Mouse (Mus musculus) regulatory T cell (primary cell): ENCODE measurements around the gene Ppcs.

Experiments
- in situ Hi-C: fragments of 300-600 bp; cut with MboI, MseI; formaldehyde crosslinking; loops from one replicate; pipeline ENCODE4 v1.15.1; 2025; ENCODE audit warnings: high pct_unique_total_duplicates

The Ppcs gene

GRCm38 (mm10) chr4:119422294-119422964, at the start of gene Ppcs, which contains the start of gene Zmynd12:
TSS of gene Ppcs (minus strand) at chr4:119422420.
TSS of gene Zmynd12 (plus strand) at chr4:119422814.
- in situ Hi-C loops = no loop called here

DNA sequence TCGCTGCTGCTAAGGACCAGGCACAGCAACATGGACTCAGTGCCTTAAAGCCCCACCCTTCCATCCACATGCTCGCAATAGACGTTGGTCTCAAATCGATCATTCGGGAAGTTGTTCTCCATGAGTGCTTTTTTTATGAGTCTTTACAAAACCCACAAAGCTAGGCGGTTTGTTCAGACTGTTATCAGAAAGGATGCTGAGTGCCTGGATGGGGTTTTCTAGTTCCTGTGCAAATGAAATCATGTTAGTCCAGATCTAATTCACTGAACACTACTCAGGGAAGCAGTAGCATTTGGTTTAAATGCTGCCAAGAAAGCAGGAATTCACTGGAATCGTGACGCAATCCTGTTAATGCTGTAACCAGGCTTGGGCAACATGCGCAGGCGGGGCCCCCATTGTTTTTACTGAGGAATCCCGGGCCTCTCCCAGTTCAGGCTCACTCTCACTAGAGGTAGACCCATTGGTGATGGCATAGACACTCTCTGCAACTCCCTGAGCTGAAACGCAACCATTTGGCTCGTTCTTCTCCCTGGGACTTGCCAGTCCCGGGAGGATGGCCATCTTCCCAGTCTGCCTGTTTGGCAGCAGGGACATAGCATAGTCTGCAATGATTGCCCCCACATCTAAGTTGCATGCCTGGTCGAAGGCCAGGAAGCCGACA, 45.6 kb upstream of the Ppcs start:
- in situ Hi-C loops = no loop called here

DNA sequence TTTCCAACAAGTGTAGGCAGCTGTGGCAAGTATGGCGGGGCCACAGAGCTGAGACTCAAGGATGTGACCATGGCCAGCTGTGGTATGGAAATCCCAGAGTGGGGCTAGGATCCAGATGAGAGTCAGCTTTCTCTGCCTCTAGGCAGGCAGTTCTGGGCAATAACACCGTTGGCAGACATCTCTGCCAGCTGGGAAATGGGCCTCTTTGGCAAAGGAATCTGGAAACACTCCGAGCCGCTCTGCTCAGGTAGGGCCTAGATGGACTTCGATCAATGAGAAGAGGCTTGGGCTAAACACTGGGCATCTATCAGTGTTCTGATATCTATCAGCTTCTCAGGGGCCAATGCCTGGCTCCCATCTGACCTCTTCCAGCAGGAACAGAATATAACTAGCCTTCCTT, 43.6 kb upstream of the Ppcs start:
- in situ Hi-C loops = no loop called here

- in situ Hi-C loops = no loop called here
These were observed 41.7 kb upstream of the Ppcs start for GRCm38 (mm10) chr4:119463756-119464419.

DNA sequence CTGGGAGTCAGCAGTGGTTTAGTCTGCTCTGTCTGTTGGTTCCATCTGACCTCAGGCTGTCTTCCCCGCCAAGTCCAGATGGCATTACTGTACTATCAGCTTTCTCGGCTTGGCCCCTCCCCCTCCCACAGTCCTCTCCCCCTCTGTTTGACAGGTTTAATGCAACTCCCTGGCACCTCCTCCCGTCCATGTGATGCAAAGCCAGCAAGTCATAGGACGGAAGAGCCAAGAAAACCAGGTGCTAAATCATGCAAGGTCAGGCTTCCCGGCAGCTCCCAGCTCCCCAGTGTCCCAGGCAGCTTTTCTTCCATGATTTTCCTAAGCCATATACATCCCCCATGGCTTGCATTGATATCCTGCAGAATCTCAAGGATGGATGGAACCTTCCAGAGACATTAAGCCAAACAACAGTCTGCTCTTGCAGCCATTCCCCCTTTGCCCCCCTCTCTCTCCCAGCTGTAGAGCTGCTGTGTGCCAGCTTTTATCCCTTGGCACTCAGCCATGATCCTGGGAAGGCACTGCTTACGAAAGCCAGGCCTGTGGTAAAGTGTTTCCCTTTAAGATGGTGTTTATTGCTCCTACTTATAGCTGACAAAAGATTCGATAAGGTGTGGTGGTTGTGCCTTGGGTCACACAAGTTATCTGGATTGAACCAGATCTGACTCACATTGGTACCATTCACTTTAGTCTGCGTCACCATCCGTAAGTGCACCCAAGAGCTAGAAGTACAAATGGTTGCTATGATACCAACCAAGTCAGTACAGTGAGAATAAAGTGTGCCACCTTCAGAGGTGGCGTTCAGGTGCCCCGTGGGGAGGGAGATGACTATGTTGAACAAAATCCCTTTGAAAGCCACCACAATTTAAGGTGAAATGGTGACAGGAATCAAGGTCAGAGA, 40.9 kb upstream of the Ppcs start:
- in situ Hi-C loops = no loop called here

GRCm38 (mm10) chr4:119462457-119462856, 40.2 kb upstream of the Ppcs start:
- in situ Hi-C loops = no loop called here

GRCm38 (mm10) chr4:119460728-119461141, 38.5 kb upstream of the Ppcs start:
- in situ Hi-C loops = no loop called here

GRCm38 (mm10) chr4:119460296-119460695, 38.1 kb upstream of the Ppcs start:
- in situ Hi-C loops = no loop called here

DNA sequence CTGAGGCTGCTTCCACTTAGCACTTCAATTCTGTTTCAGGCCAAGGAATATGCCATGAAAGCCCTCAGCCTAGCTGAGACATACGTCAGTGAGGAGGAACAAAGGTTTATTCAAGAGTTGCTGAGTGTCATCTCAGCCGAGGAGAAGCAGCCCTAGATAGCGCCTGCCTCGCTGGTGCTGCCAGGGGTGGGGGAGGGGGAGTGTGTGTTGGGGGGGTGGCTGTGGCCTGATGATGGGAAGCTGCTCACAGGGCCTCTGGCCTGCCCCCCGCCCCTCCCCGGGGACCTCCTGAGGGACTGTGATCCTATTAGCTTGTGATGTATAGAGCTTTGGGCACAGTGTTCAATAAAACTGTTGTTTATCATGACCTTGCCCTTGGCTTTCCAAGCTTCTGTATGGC, 31.3 kb upstream of the Ppcs start:
- in situ Hi-C loops = no loop called here

DNA sequence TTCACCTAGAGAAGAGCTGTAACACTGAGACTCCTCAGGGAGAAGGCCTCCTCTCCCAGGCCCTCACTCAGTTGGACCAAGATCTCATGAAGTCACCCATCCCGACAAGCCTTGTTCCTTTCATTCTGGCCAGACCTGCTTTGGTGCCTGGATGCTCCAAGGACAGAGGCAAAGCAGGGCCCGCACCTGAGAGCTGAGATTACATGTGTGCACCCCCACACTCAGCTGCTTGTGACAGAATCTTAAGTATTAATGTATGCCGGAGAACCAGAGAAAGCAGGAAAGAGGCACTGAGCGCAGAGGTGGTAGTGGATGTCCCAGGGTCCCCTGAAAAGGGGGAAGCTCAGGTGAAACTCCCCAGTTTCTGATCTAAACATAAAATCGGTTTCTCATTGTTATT, 30.9 kb upstream of the Ppcs start:
- in situ Hi-C loops = no loop called here

GRCm38 (mm10) chr4:119450436-119450835, 28.2 kb upstream of the Ppcs start:
- in situ Hi-C loops = no loop called here

GRCm38 (mm10) chr4:119447786-119448185, 25.6 kb upstream of the Ppcs start:
- in situ Hi-C loops = no loop called here

DNA sequence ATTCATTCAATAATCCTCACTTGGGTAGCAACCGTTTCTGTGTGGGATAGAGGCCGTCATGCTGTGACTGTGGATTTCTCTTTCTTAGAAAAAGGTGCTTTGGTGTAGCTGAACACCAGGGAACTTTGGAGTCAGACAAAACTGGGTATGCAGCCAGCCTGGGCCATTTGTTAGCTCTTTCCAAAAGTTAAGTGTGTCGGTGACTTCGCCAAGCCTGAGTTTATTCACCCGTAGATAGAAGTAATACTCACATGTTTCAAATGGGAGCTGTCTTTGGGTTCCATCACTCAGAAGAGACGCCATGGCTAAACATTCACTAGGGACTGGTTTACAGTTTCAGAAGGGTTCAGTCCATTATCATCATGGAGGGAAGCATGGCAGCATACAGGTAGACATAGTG, 25.0 kb upstream of the Ppcs start:
- in situ Hi-C loops = no loop called here

DNA sequence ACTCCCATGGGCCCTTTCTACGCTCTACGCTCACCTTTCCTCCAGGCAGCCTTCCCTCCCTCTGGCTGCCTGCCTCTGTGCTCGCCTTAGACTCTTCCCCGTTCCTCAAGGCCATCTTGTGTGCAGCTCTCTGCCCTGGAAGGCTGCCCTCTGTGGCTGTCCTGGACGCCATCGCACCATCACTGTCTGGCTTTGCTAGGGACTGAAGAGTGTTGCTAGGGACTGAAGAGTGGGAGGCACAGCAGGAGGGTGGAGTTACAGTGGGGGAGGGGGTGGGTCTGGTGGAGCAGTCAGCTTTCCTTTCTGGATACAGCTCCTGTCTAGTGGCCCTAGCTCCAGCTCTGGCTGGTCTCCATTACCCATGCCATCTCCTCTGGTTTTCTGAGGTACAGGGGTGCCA, 20.3 kb upstream of the Ppcs start:
- in situ Hi-C loops = loop anchor here (5.0 kb wide), 1 partner anchor 65 kb away; no protein-coding TSS in a partner anchor

GRCm38 (mm10) chr4:119441836-119442235, 19.6 kb upstream of the Ppcs start:
- in situ Hi-C loops = loop anchor here (5.0 kb wide), 1 partner anchor 65 kb away; no protein-coding TSS in a partner anchor

DNA sequence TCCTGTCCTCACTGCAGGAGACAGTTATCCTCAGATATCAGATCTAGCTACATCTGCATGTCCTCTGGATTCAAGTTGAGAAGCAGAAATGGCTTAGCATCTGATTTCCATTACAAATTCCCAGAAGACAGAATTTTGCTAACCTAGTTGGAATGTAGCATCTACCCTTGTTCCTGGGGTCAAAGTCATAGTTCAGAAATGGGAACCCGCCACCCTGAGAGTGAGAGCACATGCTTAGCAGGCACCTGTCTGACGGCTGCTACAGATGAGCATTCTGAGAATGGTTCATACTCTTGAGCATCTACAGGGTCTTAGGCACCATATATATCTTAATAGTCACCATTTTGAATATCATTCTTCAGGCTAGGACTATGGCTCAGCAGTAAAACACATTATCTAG, 15.7 kb upstream of the Ppcs start:
- in situ Hi-C loops = no loop called here

DNA sequence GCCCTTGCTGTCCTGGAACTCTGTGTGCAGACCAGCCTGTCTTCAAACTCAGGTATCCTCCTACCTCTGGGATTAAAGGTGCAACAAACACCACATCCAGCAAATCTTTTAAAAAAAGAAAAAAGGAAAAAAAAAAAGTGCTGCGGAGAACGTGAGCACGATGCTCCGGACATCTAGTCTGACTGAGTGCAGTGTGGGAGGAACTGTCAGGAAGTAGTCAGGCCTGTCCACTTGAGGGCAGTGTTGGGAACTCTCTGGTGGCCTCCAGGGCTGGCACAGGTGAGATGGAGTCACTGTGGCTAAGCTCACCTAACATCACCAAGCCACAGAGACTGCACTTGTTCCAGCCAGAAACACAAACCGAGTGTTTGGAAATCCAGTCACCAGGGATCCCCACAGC, 8.5 kb upstream of the Ppcs start:
- in situ Hi-C loops = no loop called here

DNA sequence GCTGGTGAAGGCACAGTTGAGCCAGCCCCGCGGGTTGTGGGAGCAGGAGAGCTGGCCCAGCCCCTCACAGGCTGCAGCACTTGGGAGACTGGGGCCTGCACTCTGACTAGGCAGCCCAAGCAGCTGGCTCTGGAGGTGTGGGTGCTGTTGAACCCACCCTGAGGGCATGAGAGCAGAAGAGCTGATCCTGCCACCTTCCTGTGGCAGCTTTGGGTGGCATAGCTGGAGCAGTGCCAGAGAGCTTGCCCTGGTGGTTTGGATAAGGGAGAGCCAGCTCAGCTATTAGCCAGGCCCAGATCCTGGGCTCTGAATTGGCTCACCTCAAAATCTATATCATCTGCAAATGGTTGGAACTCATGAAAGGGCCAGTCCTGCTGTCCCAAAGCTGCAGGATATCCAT, 5.5 kb upstream of the Ppcs start:
- in situ Hi-C loops = no loop called here

DNA sequence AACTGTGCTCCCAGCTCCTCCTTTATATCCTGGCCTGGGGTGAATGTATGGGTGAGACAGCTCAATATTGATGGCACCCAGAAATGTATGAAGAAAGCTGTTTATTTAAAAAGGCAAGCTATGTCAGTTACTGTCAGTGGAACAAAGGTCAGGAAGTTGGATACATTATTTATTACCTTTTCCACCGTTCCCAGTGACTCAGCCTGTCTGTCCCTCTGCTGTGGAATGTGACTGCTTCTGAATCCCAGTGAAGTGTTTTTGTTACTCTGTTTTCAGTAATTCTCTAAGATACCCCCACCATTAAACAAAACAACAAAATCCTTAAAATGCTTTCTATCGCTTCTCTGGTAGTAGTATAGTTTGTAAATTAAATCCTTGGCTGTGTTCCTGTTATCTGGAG, 3.4 kb upstream of the Ppcs start:
- in situ Hi-C loops = no loop called here

GRCm38 (mm10) chr4:119425077-119425476, 2.9 kb upstream of the Ppcs start:
- in situ Hi-C loops = no loop called here

GRCm38 (mm10) chr4:119421921-119422293, 313 bp downstream of the Ppcs start:
- in situ Hi-C loops = no loop called here

GRCm38 (mm10) chr4:119421191-119421590, 1.0 kb downstream of the Ppcs start:
- in situ Hi-C loops = no loop called here
